Mouse (Mus musculus) heart, postnatal 0 days (tissue): ENCODE data around the gene Mycbp2.

Experiments used
- CTCF ChIP-seq: IDR thresholded peaks from 2 replicates; pipeline ENCODE4 v1.5.1; 2016; ENCODE audit warnings: antibody characterized with exemption, control low read depth, low read depth
- EP300 ChIP-seq: IDR thresholded peaks from 2 replicates; pipeline ENCODE4 v1.6.1; 2016; ENCODE audit warnings: antibody characterized with exemption, low read depth

DNA sequence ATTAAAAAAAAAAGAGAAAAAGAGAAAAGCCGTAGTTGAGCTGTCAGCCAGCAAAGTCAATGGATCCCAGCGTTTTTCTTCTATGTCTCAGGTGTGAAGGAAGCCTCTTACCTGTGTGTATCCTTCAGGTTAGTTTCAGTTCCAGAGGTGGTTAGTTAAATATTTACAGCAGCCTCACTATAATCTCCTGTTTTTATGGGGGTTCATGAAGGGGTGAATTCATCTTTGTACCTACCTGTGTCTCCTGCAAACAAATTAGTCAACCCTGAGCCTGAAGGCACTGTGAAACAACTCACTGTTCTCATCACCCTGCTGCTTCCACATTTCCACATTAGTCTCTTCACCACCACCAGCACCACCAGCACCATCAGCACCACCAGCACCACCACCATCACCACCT is 240.3 kb downstream of the Mycbp2 start:
- TF ChIP-seq CTCF, result no peak
- TF ChIP-seq EP300, result no peak
